Mouse (Mus musculus) gastrocnemius, adult 2 months (tissue): ENCODE data around the gene Best2. TPM values are rescaled to one million over a fixed set of nuclear protein-coding genes. Genes with fewer than 3 reads are reported as not detected.
A peak's percentile ranks its signal among the peaks of the same experiment; 100 is the strongest.

Source experiments
- DNase-seq: peaks from one replicate; pipeline ENCODE4 v3.0.0; 2022
- H3K27ac ChIP-seq: fragments of 200-600 bp; 2 replicates; pipeline ENCODE4 v1.8.1; 2022; ENCODE audit warnings: mild to moderate bottlenecking
- H3K4me3 ChIP-seq: fragments of 200-600 bp; 2 replicates; pipeline ENCODE4 v1.8.1; 2022; ENCODE audit warnings: mild to moderate bottlenecking, moderate library complexity
- CTCF ChIP-seq: fragments of 200-600 bp; IDR thresholded peaks from 2 replicates; pipeline ENCODE4 v1.8.1; 2022; ENCODE audit warnings: antibody characterized with exemption, mild to moderate bottlenecking, moderate library complexity
- intact Hi-C: fragments of 180-260 bp; cut with DNase I; formaldehyde crosslinking; loops from one replicate; pipeline ENCODE4 v1.15.1; 2025
- total RNA-seq, 2 experiments: library from RNA; stranded (reverse); gene quantifications; 2 replicates each; pipeline ENCODE4 v1.2.3; 2021

Gene Best2
- total RNA-seq, 2 experiments from 2014 or later: not detected

DNA sequence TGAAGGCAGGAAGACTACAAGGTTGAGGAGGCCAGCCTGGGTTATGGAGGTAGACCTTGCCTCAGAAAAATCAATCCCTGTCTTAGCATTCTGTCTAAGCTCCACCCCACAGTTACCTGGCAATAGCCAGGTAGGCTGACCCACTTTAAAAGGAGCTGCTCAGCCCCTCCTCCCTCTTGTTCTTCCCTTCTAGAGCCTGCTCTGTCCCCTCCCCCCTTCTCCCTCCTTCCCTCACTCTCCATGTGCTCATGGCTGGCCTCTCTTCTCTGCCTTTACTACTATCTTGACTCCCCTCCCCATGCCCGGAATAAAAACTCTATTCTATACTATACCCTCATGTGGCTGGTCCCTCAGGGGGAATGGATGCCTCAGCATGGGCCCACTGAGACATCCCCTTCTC, 19.5 kb upstream of the Best2 start:
- H3K4me3 ChIP-seq: no peak overlapping the region
- no peak for DNase-seq
- TF ChIP-seq CTCF: no peak
- H3K27ac ChIP-seq: no peak overlapping the region
- intact Hi-C loops: no loop called here

GRCm38 (mm10) chr8:85032622-85033311, 18.4 kb upstream of the Best2 start:
- peak overlapping the region; percentile 62 for H3K27ac ChIP-seq
- DNase-seq: no peak
- H3K4me3 ChIP-seq: no peak overlapping the region
- intact Hi-C loops: no loop called here
- TF ChIP-seq CTCF: no peak

GRCm38 (mm10) chr8:85029271-85029670, 14.9 kb upstream of the Best2 start:
- DNase-seq: no peak
- Histone ChIP-seq H3K4me3 (peak overlapping the region; percentile 89), H3K27ac (no peak overlapping the region; the same call in 1 of the 2 replicates)
- intact Hi-C loops: loop anchor here (5.0 kb wide), 1 partner anchor 62 kb away; the partner anchor contains the start of genes Gm49661, Prdx2 and Rnaseh2a
- no peak for TF ChIP-seq CTCF

DNA sequence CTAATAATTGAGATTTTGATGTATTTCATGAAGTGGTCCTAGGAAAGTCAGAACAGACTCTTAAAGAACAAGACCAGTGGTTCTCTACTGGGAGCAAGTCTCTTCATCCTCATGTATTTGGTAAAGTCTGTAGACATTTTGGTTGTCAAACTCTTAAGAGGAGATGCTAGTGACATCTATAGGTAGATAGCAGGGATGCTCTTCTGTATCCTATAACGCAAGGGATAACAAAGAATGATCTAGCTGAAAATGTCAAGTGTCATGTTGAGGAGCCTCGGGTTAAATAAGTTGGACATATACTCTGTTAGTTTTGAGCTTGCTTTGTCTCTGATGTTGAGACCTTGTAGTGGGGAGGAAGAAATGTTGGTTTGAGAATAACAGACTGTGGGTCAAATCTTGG, 13.6 kb upstream of the Best2 start:
- intact Hi-C loops: loop anchor here (5.0 kb wide), 1 partner anchor 61 kb away; the partner anchor contains the start of genes Gm49661, Prdx2 and Rnaseh2a
- peak overlapping the region; percentile 89 for H3K4me3 ChIP-seq
- peak overlapping the region; percentile 96 for H3K27ac ChIP-seq
- no peak for DNase-seq
- TF ChIP-seq CTCF: no peak

- DNase-seq: no peak
- Histone ChIP-seq H3K4me3 (peak overlapping the region; percentile 89), H3K27ac (peak overlapping the region; percentile 96)
- TF ChIP-seq CTCF: no peak
- intact Hi-C loops: loop anchor here (5.0 kb wide), 1 partner anchor 60 kb away; the partner anchor contains the start of genes Gm49661, Prdx2 and Rnaseh2a
Measured at GRCm38 (mm10) chr8:85027516-85027855, 13.2 kb upstream of the Best2 start.

DNA sequence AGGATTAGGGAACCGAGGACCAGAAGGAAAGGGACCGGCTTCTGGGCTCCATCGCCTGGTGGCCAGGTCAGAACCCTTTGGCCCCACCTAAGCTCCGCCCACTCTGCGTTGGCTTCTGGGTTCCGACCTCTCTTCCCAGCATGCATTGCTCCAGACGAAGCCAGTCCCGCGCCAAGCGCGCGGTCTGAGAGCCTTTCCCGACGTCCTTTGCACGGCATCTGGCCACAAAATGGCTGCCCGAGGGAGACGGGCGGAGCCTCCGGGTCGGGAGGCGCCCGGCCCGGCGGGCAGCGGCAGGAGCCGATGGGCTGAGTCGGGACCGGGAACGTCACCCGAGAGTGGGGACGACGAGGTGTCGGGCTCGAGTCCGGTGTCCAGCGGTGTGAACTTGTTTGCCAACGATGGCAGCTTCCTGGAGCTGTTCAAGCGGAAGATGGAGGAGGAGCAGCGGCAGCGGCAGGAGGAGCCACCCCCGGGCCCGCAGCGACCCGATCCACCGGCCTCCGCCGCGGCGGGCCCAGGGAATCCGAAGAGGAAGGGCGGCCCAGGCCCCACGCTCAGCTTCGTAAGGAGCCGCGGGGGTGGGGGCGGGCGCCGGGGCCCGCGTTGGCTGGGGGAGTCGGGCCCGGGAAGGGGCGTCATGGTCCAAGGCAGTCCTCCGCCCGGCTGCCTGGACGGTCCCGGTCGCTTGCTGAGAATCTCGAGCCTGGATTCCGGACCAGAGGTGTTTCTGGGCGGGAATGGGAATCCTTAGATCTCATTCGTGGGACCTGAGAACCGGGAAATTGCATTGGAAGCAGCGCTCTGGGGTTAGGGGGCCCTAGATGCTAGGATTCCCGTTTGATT, 12.6 kb upstream of the Best2 start, which contains the start of gene Trir:
Gene Trir, plus strand, starts transcription at position 154 of the 846 bp plus-strand sequence.
- DNase-seq: peak; percentile 98
- intact Hi-C loops: loop anchor here (5.0 kb wide), 1 partner anchor 60 kb away; the partner anchor contains the start of genes Gm49661, Prdx2 and Rnaseh2a
- H3K27ac ChIP-seq: peak within 1 kb of the TSS; percentile 96
- TF ChIP-seq CTCF: peak; percentile 21
- peak within 1 kb of the TSS; percentile 89 for H3K4me3 ChIP-seq

DNA sequence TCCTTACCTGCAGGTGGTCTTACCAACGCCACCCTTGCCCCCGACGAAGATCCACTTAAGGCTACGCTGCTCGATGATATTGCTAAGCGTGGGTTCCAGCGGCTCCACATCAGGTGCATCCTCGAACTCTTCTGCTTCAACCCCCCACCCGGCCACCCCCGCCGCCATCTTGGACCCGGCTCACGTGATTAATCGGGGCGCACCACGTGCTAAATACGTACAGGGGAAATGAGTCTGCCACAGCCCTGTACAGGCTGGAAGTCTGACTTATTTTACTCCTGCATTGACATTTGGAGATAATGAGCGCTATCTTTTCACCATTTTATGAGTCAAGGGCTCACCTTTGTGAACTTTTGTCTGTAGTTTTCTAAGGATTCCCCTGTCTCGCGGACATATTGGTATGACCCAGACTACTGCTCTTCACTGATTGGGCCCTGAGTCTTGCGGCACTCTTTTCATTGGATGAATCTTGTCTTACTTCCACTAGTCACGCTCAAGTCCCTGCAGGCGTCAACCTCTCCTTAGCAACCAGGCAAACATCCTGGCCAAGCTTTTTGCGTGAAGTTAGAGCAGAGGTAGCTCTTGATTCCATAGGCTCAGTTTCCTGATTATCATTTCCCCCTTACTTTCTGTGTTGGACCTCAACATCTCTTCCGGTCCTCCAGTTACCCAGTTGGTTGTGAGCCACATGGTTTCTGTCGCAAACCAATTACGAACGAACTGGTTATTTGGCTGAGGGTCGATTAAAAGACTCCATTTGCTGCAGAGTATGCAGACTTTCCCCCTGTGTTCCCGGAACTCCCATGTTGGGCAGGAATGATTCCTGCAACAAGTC, 11.0 kb upstream of the Best2 start, which contains the start of gene Asna1:
Gene Asna1, minus strand, starts transcription at position 184 of the 835 bp plus-strand sequence.
- peak; percentile 87 for DNase-seq
- Histone ChIP-seq H3K27ac (peak within 1 kb of the TSS; percentile 96), H3K4me3 (peak within 1 kb of the TSS; percentile 89)
- no peak for TF ChIP-seq CTCF
- intact Hi-C loops: loop anchor here (5.0 kb wide), 1 partner anchor 58 kb away; the partner anchor contains the start of genes Gm49661, Prdx2 and Rnaseh2a

- TF ChIP-seq CTCF: no peak
- H3K4me3 ChIP-seq: peak overlapping the region; percentile 89
- DNase-seq: no peak
- intact Hi-C loops: no loop called here
- H3K27ac ChIP-seq: no peak overlapping the region
Measured at GRCm38 (mm10) chr8:85023846-85024245, 9.5 kb upstream of the Best2 start.

GRCm38 (mm10) chr8:85021514-85022055, 7.3 kb upstream of the Best2 start:
- Histone ChIP-seq H3K4me3 (no peak overlapping the region), H3K27ac (no peak overlapping the region)
- DNase-seq: no peak
- intact Hi-C loops: no loop called here
- no peak for TF ChIP-seq CTCF

- no peak for DNase-seq
- no peak for TF ChIP-seq CTCF
- Histone ChIP-seq H3K27ac (no peak overlapping the region), H3K4me3 (no peak overlapping the region)
- intact Hi-C loops: no loop called here
Measured at GRCm38 (mm10) chr8:85017209-85017608, 2.9 kb upstream of the Best2 start.

GRCm38 (mm10) chr8:85016724-85017123, 2.4 kb upstream of the Best2 start:
- H3K4me3 ChIP-seq: no peak overlapping the region
- H3K27ac ChIP-seq: no peak overlapping the region
- no peak for TF ChIP-seq CTCF
- intact Hi-C loops: no loop called here
- DNase-seq: no peak
